Mouse (Mus musculus) Patski (cell line): ENCODE results near the gene Cdk5. TPM values are rescaled to one million over a fixed set of nuclear protein-coding genes. Genes with fewer than 3 reads are reported as not detected.

Experiments
- ATAC-seq: fragments of 100-300 bp; one replicate; pipeline ENCODE4 v1.8.0; 2021
- CTCF ChIA-PET: fragments of 350-600 bp; sonication (Branson Sonifier 250); formaldehyde crosslinking; loops from one replicate; lab custom pipeline; 2022; ENCODE audit warnings: inconsistent platforms; lab: Charles Lee
- POLR2A ChIA-PET: fragments of 350-600 bp; sonication (Branson Sonifier 250); formaldehyde crosslinking; loops from one replicate; lab custom pipeline; 2022; ENCODE audit warnings: antibody characterized with exemption, inconsistent platforms; lab: Charles Lee
- DNase-seq: peaks from one replicate; pipeline ENCODE4 v3.0.0-alpha.2; 2011; ENCODE audit warnings: low read depth, low spot score
- H3K27me3 ChIP-seq: fragments of 371-371 bp; one replicate; pipeline ENCODE4 v1.5.1; 2021
- CTCF ChIP-seq: fragments of 100-300 bp; IDR thresholded peaks from one replicate; pipeline ENCODE4 v1.5.1; 2021
- in situ Hi-C: fragments of 300-500 bp; cut with MboI; formaldehyde crosslinking; loops from 3 replicates; pipeline ENCODE4 v1.11.1; 2018; ENCODE audit warnings: low pct_unique_long_range_greater_than_20kb, mixed read lengths
- polyA plus RNA-seq: library from polyadenylated mRNA; unstranded; gene quantifications from one replicate; pipeline ENCODE4 v1.2.3, GENCODE M21; 2021

Gene Cdk5
- polyA plus RNA-seq: 182 TPM

GRCm38 (mm10) chr5:24423129-24424003, at the start of gene Cdk5, which contains the start of gene Slc4a2:
Gene Cdk5 (minus strand): TSS chr5:24423530.
Gene Slc4a2 (plus strand): TSS chr5:24423837.
- ChIA-PET CTCF (interaction anchor here (1.0 to 5.2 kb wide), 4 partner anchors 15 to 34 kb away, joined by 3 to 55 read pairs (median 5); partner anchors contain the start of genes Abcb8 and Tmub1), POLR2A (interaction anchor here (0.8 to 14.1 kb wide), 5 partner anchors 10 to 21 kb away, joined by 4 to 150 read pairs (median 25); partner anchors contain the start of genes Asic3, Fastk and Tmub1)
- H3K27me3 ChIP-seq: no peaks in the 10 kb centered on the region
- TF ChIP-seq CTCF: no peak
- DNase-seq (peak; percentile 100), ATAC-seq (peak; percentile 71)
- in situ Hi-C loops: no loop called here

GRCm38 (mm10) chr5:24470600-24470999, 47.3 kb upstream of the Cdk5 start:
- ChIA-PET POLR2A (interaction anchor here (0.9 to 1.1 kb wide), 2 partner anchors 17 to 46 kb away, joined by 3 read pairs; no protein-coding TSS in a partner anchor), CTCF (interaction anchor here (0.9 to 13.4 kb wide), 7 partner anchors 12 to 77 kb away, joined by 3 to 106 read pairs (median 3); partner anchors contain the start of genes Abcb8, Agap3 and Atg9b)
- TF ChIP-seq CTCF: no peak
- in situ Hi-C loops: loop anchor here (5.0 kb wide), 1 partner anchor 73 kb away; no protein-coding TSS in a partner anchor
- peak; percentile 63 for ATAC-seq
- DNase-seq: no peak
- no peaks in the 10 kb centered on the region for H3K27me3 ChIP-seq

- CTCF ChIA-PET: interaction anchor here (1.0 to 13.4 kb wide), 4 partner anchors 19 to 73 kb away, joined by 3 to 106 read pairs (median 6); partner anchors contain the start of genes Abcb8, Atg9b and Fastk
- in situ Hi-C loops: loop anchor here (10.0 kb wide), 1 partner anchor 202 kb away; no protein-coding TSS in a partner anchor
- DNase-seq: no peak
Observed at GRCm38 (mm10) chr5:24466762-24467161, 43.4 kb upstream of the Cdk5 start.

GRCm38 (mm10) chr5:24455613-24456012, 32.3 kb upstream of the Cdk5 start:
- POLR2A ChIA-PET: interaction anchor here (1.6 kb wide), 1 partner anchor 11 kb away, joined by 8 read pairs; no protein-coding TSS in a partner anchor

More at GRCm38 (mm10) chr5:24466762-24467161, 43.4 kb upstream of the Cdk5 start:
- TF ChIP-seq CTCF: no peak
- no peak for ATAC-seq
- POLR2A ChIA-PET: interaction anchor here (1.1 to 1.3 kb wide), 2 partner anchors 12 to 41 kb away, joined by 4 to 8 read pairs; no protein-coding TSS in a partner anchor
- no peaks in the 10 kb centered on the region for H3K27me3 ChIP-seq

GRCm38 (mm10) chr5:24455076-24455475, 31.7 kb upstream of the Cdk5 start:
- CTCF ChIA-PET: interaction anchor here (1.0 to 1.2 kb wide), 2 partner anchors 11 to 62 kb away, joined by 3 to 4 read pairs; partner anchors contain the start of gene Abcb8
- no peak for TF ChIP-seq CTCF
- POLR2A ChIA-PET: interaction anchor here (1.6 kb wide), 1 partner anchor 11 kb away, joined by 8 read pairs; no protein-coding TSS in a partner anchor
- DNase-seq: no peak
- ATAC-seq: no peak
- H3K27me3 ChIP-seq: no peaks in the 10 kb centered on the region
- in situ Hi-C loops: no loop called here

More at GRCm38 (mm10) chr5:24455613-24456012, 32.3 kb upstream of the Cdk5 start:
- H3K27me3 ChIP-seq: no peaks in the 10 kb centered on the region
- CTCF ChIA-PET: interaction anchor here (1.0 to 1.2 kb wide), 2 partner anchors 10 to 62 kb away, joined by 3 to 4 read pairs; partner anchors contain the start of gene Abcb8
- DNase-seq (no peak), ATAC-seq (no peak)
- in situ Hi-C loops: no loop called here
- TF ChIP-seq CTCF: no peak

- no peak for TF ChIP-seq CTCF
- no peak for ATAC-seq
- no peaks in the 10 kb centered on the region for H3K27me3 ChIP-seq
- DNase-seq: no peak
- CTCF ChIA-PET: interaction anchor here (2.3 kb wide), 1 partner anchor 60 kb away, joined by 8 read pairs; no protein-coding TSS in a partner anchor
- in situ Hi-C loops: no loop called here
- POLR2A ChIA-PET: interaction anchor here (1.1 to 3.5 kb wide), 5 partner anchors 9 to 28 kb away, joined by 3 to 26 read pairs (median 3); no protein-coding TSS in a partner anchor
Observed at GRCm38 (mm10) chr5:24453985-24454303, 30.6 kb upstream of the Cdk5 start.

- DNase-seq (no peak), ATAC-seq (no peak)
- in situ Hi-C loops: no loop called here
- ChIA-PET CTCF (interaction anchor here (1.1 to 2.3 kb wide), 2 partner anchors 11 to 59 kb away, joined by 3 to 8 read pairs; no protein-coding TSS in a partner anchor), POLR2A (interaction anchor here (1.1 to 3.5 kb wide), 4 partner anchors 9 to 28 kb away, joined by 3 to 26 read pairs (median 3); no protein-coding TSS in a partner anchor)
- no peak for TF ChIP-seq CTCF
- no peaks in the 10 kb centered on the region for H3K27me3 ChIP-seq
Observed at GRCm38 (mm10) chr5:24453283-24453984, 30.1 kb upstream of the Cdk5 start.

GRCm38 (mm10) chr5:24452691-24453233, 29.4 kb upstream of the Cdk5 start:
- in situ Hi-C loops: no loop called here
- H3K27me3 ChIP-seq: no peaks in the 10 kb centered on the region
- ChIA-PET CTCF (interaction anchor here (1.1 to 2.3 kb wide), 2 partner anchors 10 to 58 kb away, joined by 3 to 8 read pairs; no protein-coding TSS in a partner anchor), POLR2A (interaction anchor here (1.0 to 3.5 kb wide), 8 partner anchors 8 to 368 kb away, joined by 3 to 26 read pairs (median 4); no protein-coding TSS in a partner anchor)
- DNase-seq: no peak
- TF ChIP-seq CTCF: no peak
- peak; percentile 28 for ATAC-seq
